Mouse (Mus musculus) limb, embryonic 14.5 days (tissue): Measurements from ENCODE around the gene Tle4. TPM values are rescaled to one million over a fixed set of nuclear protein-coding genes. Genes with fewer than 3 reads are reported as not detected.
A peak's percentile ranks its signal among the peaks of the same experiment; 100 is the strongest.

Experiments
- ATAC-seq: fragments of 200-750 bp; cut with Nextera tagmentation; 2 replicates; pipeline ENCODE4 v1.8.0; 2017; ENCODE audit warnings: low read depth, moderate number of reproducible peaks, moderate TSS enrichment; ENCODE audit not compliant: low FRiP score
- DNase-seq: peaks from one replicate; pipeline ENCODE4 v3.0.0-alpha.2; 2015; ENCODE audit warnings: low spot score
- H3K27ac ChIP-seq: fragments of 300-500 bp; sonication (generic); replicated peaks from 2 replicates; pipeline ENCODE4 v1.5.1; 2014; ENCODE audit warnings: low read depth, mild to moderate bottlenecking, low read length, moderate library complexity, mixed read lengths
- H3K27me3 ChIP-seq: fragments of 300-500 bp; sonication (generic); 2 replicates; pipeline ENCODE4 v1.6.1; 2014; ENCODE audit warnings: low read length, mixed read lengths; ENCODE audit not compliant: control insufficient read depth, insufficient read depth
- H3K36me3 ChIP-seq: fragments of 300-500 bp; sonication (generic); 2 replicates; pipeline ENCODE4 v1.6.1; 2014; ENCODE audit warnings: mild to moderate bottlenecking, low read length, moderate library complexity, mixed read lengths; ENCODE audit not compliant: control insufficient read depth, insufficient read depth
- H3K4me1 ChIP-seq: fragments of 300-500 bp; sonication (generic); 2 replicates; pipeline ENCODE4 v1.6.1; 2014; ENCODE audit warnings: antibody characterized with exemption, low read length, mixed read lengths; ENCODE audit not compliant: control insufficient read depth, insufficient read depth
- H3K4me2 ChIP-seq: fragments of 300-500 bp; sonication (generic); replicated peaks from 2 replicates; pipeline ENCODE4 v1.6.1; 2014; ENCODE audit warnings: low read depth, mild to moderate bottlenecking, low read length, moderate library complexity; ENCODE audit not compliant: severe bottlenecking
- H3K4me3 ChIP-seq: fragments of 300-500 bp; sonication (generic); replicated peaks from 2 replicates; pipeline ENCODE4 v1.5.1; 2014; ENCODE audit warnings: low read length
- H3K9ac ChIP-seq: fragments of 300-500 bp; sonication (generic); 2 replicates; pipeline ENCODE4 v1.6.1; 2014; ENCODE audit warnings: mild to moderate bottlenecking, low read depth, low read length, moderate library complexity; ENCODE audit not compliant: severe bottlenecking
- H3K9me3 ChIP-seq: fragments of 300-500 bp; sonication (generic); 2 replicates; pipeline ENCODE4 v1.6.1; 2016; ENCODE audit warnings: low read length; ENCODE audit not compliant: control insufficient read depth
- POLR2A ChIP-seq: fragments of 200-500 bp; IDR thresholded peaks from 2 replicates; pipeline ENCODE4 v1.8.0; 2012; ENCODE audit warnings: inconsistent platforms, mild to moderate bottlenecking, moderate library complexity, borderline replicate concordance; ENCODE audit not compliant: insufficient read depth, insufficient read length; ENCODE audit errors: extremely low read depth
- WGBS: fragments of 180-500 bp; shearing (Covaris S2); extraction: QIAGEN DNeasy Blood & Tissue Kit; methylation state at CpG from one replicate; pipeline ENCODE4 v1.1.7; 2014; 5-methylcytosine and 5-hydroxymethylcytosine counted together
- polyA plus RNA-seq, 2 experiments: library from polyadenylated mRNA; depleted of rRNA in 1 of 2; stranded (reverse) in 1 of 2; unstranded in 1 of 2; fragments of >200 nt; fragmentation: Nextera tagmentation in 1 of 2; extraction: Ambion mirVana in 1 of 2; gene quantifications; 2 replicates each; pipeline versions ENCODE4 v1.2.1 to v1.2.3; 2012 to 2014

The Tle4 gene
- polyA plus RNA-seq, 2 experiments: 20.3 to 20.6 TPM

- H3K36me3 ChIP-seq: peaks cover 6% of the 10 kb centered on the region; the same call in 1 of the 2 replicates
- H3K27me3 ChIP-seq: no peaks in the 10 kb centered on the region
- H3K4me2 ChIP-seq: no peak overlapping the region
- H3K4me3 ChIP-seq: no peak overlapping the region
- peaks cover 28% of the 10 kb centered on the region for H3K4me1 ChIP-seq
- no peak for TF ChIP-seq POLR2A
- H3K9me3 ChIP-seq: no peaks in the 10 kb centered on the region
- ATAC-seq (no peak), DNase-seq (no peak)
- H3K9ac ChIP-seq: no peak overlapping the region
- H3K27ac ChIP-seq: no peak overlapping the region
- 58% methylated on average over 10 of the region's 10 CpGs for WGBS
These were observed 5.9 kb downstream of the Tle4 start for GRCm38 (mm10) chr19:14591809-14592535.

- Histone ChIP-seq H3K4me1 (peaks cover 35% of the 10 kb centered on the region), H3K9ac (no peak overlapping the region), H3K9me3 (no peaks in the 10 kb centered on the region), H3K4me2 (no peak overlapping the region), H3K27ac (no peak overlapping the region), H3K4me3 (no peak overlapping the region), H3K27me3 (no peaks in the 10 kb centered on the region), H3K36me3 (peaks cover 6% of the 10 kb centered on the region; the same call in 1 of the 2 replicates)
- WGBS: 44% methylated on average over 7 of the region's 7 CpGs
- DNase-seq: no peak
- no peak for ATAC-seq
- no peak for TF ChIP-seq POLR2A
These were observed 7.7 kb downstream of the Tle4 start for GRCm38 (mm10) chr19:14590154-14590553.

GRCm38 (mm10) chr19:14588221-14589123 is 9.4 kb downstream of the Tle4 start:
- peak; percentile 77 for DNase-seq
- Histone ChIP-seq H3K4me1 (peaks cover 25% of the 10 kb centered on the region), H3K9ac (no peak overlapping the region), H3K4me2 (no peak overlapping the region), H3K27ac (no peak overlapping the region), H3K36me3 (0 out of 2 replicates have a peak, but pooled peaks cover 4% of the 10 kb centered on the region), H3K4me3 (no peak overlapping the region), H3K27me3 (no peaks in the 10 kb centered on the region), H3K9me3 (no peaks in the 10 kb centered on the region)
- TF ChIP-seq POLR2A: no peak
- ATAC-seq: no peak
- 14% methylated on average over 3 of the region's 3 CpGs for WGBS

- TF ChIP-seq POLR2A: no peak
- H3K9me3 ChIP-seq: no peaks in the 10 kb centered on the region
- H3K4me1 ChIP-seq: peaks cover 25% of the 10 kb centered on the region
- H3K4me3 ChIP-seq: no peak overlapping the region
- no peak for ATAC-seq
- no peaks in the 10 kb centered on the region for H3K27me3 ChIP-seq
- H3K27ac ChIP-seq: no peak overlapping the region
- peaks cover 2% of the 10 kb centered on the region; the same call in 1 of the 2 replicates for H3K36me3 ChIP-seq
- H3K4me2 ChIP-seq: no peak overlapping the region
- WGBS: 39% methylated on average over 3 of the region's 3 CpGs
- no peak for DNase-seq
- H3K9ac ChIP-seq: no peak overlapping the region
These were observed 11.7 kb downstream of the Tle4 start for GRCm38 (mm10) chr19:14586171-14586570.

GRCm38 (mm10) chr19:14585731-14586130 is 12.1 kb downstream of the Tle4 start:
- DNase-seq (no peak), ATAC-seq (no peak)
- H3K4me2 ChIP-seq: no peak overlapping the region
- H3K4me1 ChIP-seq: peaks cover 25% of the 10 kb centered on the region
- H3K4me3 ChIP-seq: no peak overlapping the region
- no peak for TF ChIP-seq POLR2A
- no peak overlapping the region for H3K9ac ChIP-seq
- H3K27ac ChIP-seq: no peak overlapping the region
- H3K36me3 ChIP-seq: peaks cover 6% of the 10 kb centered on the region; the same call in 1 of the 2 replicates
- H3K27me3 ChIP-seq: no peaks in the 10 kb centered on the region
- H3K9me3 ChIP-seq: no peaks in the 10 kb centered on the region
- 72% methylated on average over 4 of the region's 4 CpGs for WGBS
